28 mouse cellular contexts compared by ENCODE assay signal in the genomic region with DNA sequence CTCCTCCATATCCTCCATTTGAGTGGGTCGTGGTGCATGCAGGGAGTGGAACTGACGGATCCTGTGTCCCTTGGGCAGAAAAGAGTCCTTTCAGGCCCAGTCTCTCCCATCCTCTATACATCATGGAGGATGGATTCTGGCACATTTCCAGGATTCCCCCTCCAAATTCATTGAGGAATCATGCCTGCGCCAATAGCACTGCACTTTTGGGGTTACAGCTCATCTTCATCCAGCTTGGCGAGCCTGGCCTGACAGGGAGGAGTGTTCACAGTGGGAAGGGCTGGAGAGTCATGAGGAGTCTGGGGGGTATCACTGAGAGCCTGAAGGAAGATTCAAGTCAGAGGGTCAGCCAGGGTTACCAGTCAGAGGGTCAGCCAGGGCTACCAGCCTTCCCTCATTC. TPM values are rescaled to one million over a fixed set of nuclear protein-coding genes. Genes with fewer than 3 reads are reported as not detected.
DNase-seq lines count a peak whose midpoint lies in the region; ATAC-seq and TF ChIP-seq lines count a peak whose summit lies in the region.
"Had no signal": no experiment of that assay in that cellular context is flagged by ENCODE, and none has a peak within 500 bp of the region (broad histone marks: within the 10 kb centered on the region; RNA-seq: fewer than 3 reads in every experiment).

No protein-coding gene starts in this region.

- H3K36me3 ChIP-seq in heart, adult 2 months (ENCODE audit: control insufficient read depth, insufficient read depth, low read length): no peaks in the 10 kb centered on the region
- H3K36me3 ChIP-seq in heart, embryonic 10.5 days: peaks cover 25% of the 10 kb centered on the region
- H3K36me3 ChIP-seq in heart, embryonic 15.5 days: peaks cover 3% of the 10 kb centered on the region
- H3K36me3 ChIP-seq in liver, adult 2 months (ENCODE audit: control insufficient read depth, insufficient read depth, low read length): no peaks in the 10 kb centered on the region
- H3K36me3 ChIP-seq: intestine, embryonic 15.5 days had no signal

- no peaks in the 10 kb centered on the region for H3K9me3 ChIP-seq in heart, embryonic 10.5 days
- no peaks in the 10 kb centered on the region for H3K9me3 ChIP-seq in heart, embryonic 15.5 days (replicated peaks)
- H3K9me3 ChIP-seq: embryonic facial prominence, embryonic 13.5 days; intestine, embryonic 15.5 days; limb, embryonic 10.5 days; limb, embryonic 15.5 days; midbrain, embryonic 13.5 days; neural tube, embryonic 13.5 days had no signal

- H3K27ac ChIP-seq in heart, adult 2 months: peak overlapping the region; percentile 91
- H3K27ac ChIP-seq in heart, embryonic 10.5 days: no peak overlapping the region
- H3K27ac ChIP-seq in heart, embryonic 15.5 days: no peak overlapping the region
- no peak overlapping the region for H3K27ac ChIP-seq in liver, adult 2 months (replicated peaks; ENCODE audit: insufficient read depth, low read depth, low read length)
- H3K27ac ChIP-seq: embryonic facial prominence, embryonic 13.5 days; forebrain, embryonic 10.5 days; hindbrain, embryonic 10.5 days; hindbrain, postnatal 0 days; intestine, embryonic 15.5 days; limb, embryonic 10.5 days; limb, embryonic 15.5 days; macrophage; midbrain, embryonic 13.5 days; neural tube, embryonic 13.5 days had no signal

- H3K9ac ChIP-seq in heart, adult 2 months (ENCODE audit: low read depth, low read length): peak overlapping the region; percentile 60
- H3K9ac ChIP-seq in heart, embryonic 15.5 days: no peak overlapping the region
- no peak overlapping the region for H3K9ac ChIP-seq in liver, adult 2 months (ENCODE audit: low read depth, low read length)
- H3K9ac ChIP-seq: embryonic facial prominence, embryonic 13.5 days; forebrain, postnatal 0 days; intestine, embryonic 15.5 days; limb, embryonic 15.5 days; midbrain, embryonic 13.5 days; neural tube, embryonic 13.5 days had no signal

- H3K4me2 ChIP-seq in heart, embryonic 15.5 days: peak overlapping the region; percentile 41
- H3K4me2 ChIP-seq: limb, embryonic 15.5 days; midbrain, embryonic 13.5 days; neural tube, embryonic 13.5 days had no signal

- intact Hi-C loops in heart, adult 2 months (cut with DNase I): no loop called here

- WGBS in heart, adult 2 months: 54% methylated on average over 4 of the region's 4 CpGs
- 83% methylated on average over 4 of the region's 4 CpGs for WGBS in heart, embryonic 10.5 days
- WGBS in heart, embryonic 15.5 days: 80% methylated on average over 4 of the region's 4 CpGs
- 81% methylated on average over 4 of the region's 4 CpGs for WGBS in liver, adult 2 months

- peak overlapping the region; percentile 55 for H3K4me3 ChIP-seq in heart, adult 2 months
- H3K4me3 ChIP-seq in heart, embryonic 10.5 days: no peak overlapping the region; the same call in 1 of the 2 replicates
- H3K4me3 ChIP-seq in heart, embryonic 15.5 days: 0 out of 2 replicates have a peak overlapping the region, but pooled peaks have one; percentile 13
- H3K4me3 ChIP-seq in liver, adult 2 months (ENCODE audit: insufficient read depth, low read depth, low read length): peak overlapping the region; percentile 24; the same call in 1 of the 2 replicates
- H3K4me3 ChIP-seq: embryonic facial prominence, embryonic 13.5 days; forebrain, embryonic 10.5 days; hindbrain, embryonic 10.5 days; limb, embryonic 15.5 days; midbrain, embryonic 13.5 days; neural tube, embryonic 13.5 days had no signal

- DNase-seq in heart, adult 2 months: peak in 1 of 2 experiments; percentile 20
- DNase-seq in heart, embryonic 10.5 days (ENCODE audit: low spot score): no peak
- no peak for DNase-seq in heart, adult 8-10 months (ENCODE audit: low spot score)
- no peak for DNase-seq in liver, adult 2 months (ENCODE audit: extremely low read depth, low read depth, low spot score)
- DNase-seq in liver: no peak
- no peak for DNase-seq in spleen, postnatal 10 days (ENCODE audit: low spot score in 2 of 2)
- DNase-seq: adrenal gland, postnatal 25 days; B cell, adult 2 months; cerebellum, adult 18-20 months; forebrain, postnatal 0 days; gastrocnemius, postnatal 10 days; kidney, adult 2 months; kidney, postnatal 4 days; lung, adult 2 months; lung, postnatal 10 days; right cerebral cortex, postnatal 4 days; thymus, postnatal 4 days had no signal

- no peak for TF ChIP-seq POLR2A in heart, adult 2 months (IDR thresholded peaks at IDR 0.05; ENCODE audit: insufficient read depth, low read depth, low read length)
- no peak for TF ChIP-seq POLR2A in liver, adult 2 months (IDR thresholded peaks at IDR 0.05; ENCODE audit: extremely low read depth, insufficient read depth, low read length)

- no peak for ATAC-seq in heart, embryonic 15.5 days (replicated peaks; ENCODE audit: insufficient number of reproducible peaks, insufficient read depth, low FRiP score, low read depth)
- ATAC-seq: forebrain, postnatal 0 days; hindbrain, postnatal 0 days; intestine, embryonic 15.5 days; midbrain, embryonic 13.5 days had no signal

- H3K4me1 ChIP-seq in heart, adult 2 months (ENCODE audit: control insufficient read depth, insufficient read depth, low read length): peaks cover 3% of the 10 kb centered on the region; the same call in 1 of the 2 replicates
- peaks cover 55% of the 10 kb centered on the region for H3K4me1 ChIP-seq in heart, embryonic 10.5 days
- H3K4me1 ChIP-seq in heart, embryonic 15.5 days (replicated peaks): peaks cover 31% of the 10 kb centered on the region
- H3K4me1 ChIP-seq in liver, adult 2 months (ENCODE audit: control insufficient read depth, insufficient read depth, low read length): peaks cover 2% of the 10 kb centered on the region

- no peak for TF ChIP-seq CTCF in heart, adult 2 months (IDR thresholded peaks at IDR 0.05)
- TF ChIP-seq CTCF in liver, adult 2 months (IDR thresholded peaks at IDR 0.05; ENCODE audit: low read depth, low read length): no peak

- no peaks in the 10 kb centered on the region for H3K79me2 ChIP-seq in heart, adult 2 months (replicated peaks; ENCODE audit: control insufficient read depth, insufficient read depth, low read length)
- H3K79me2 ChIP-seq in liver, adult 2 months (ENCODE audit: control insufficient read depth, insufficient read depth, low read length): no peaks in the 10 kb centered on the region

- no peaks in the 10 kb centered on the region for H3K27me3 ChIP-seq in heart, adult 2 months (ENCODE audit: control insufficient read depth, insufficient read depth, low read length)
- peaks cover 82% of the 10 kb centered on the region for H3K27me3 ChIP-seq in heart, embryonic 10.5 days (ENCODE audit: insufficient read depth, poor library complexity, severe bottlenecking)
- H3K27me3 ChIP-seq in heart, embryonic 15.5 days: peaks cover 84% of the 10 kb centered on the region
- H3K27me3 ChIP-seq in liver, adult 2 months (ENCODE audit: control insufficient read depth, insufficient read depth, low read length): peaks cover 12% of the 10 kb centered on the region; the same call in 1 of the 2 replicates

- no peak for TF ChIP-seq EP300 in heart, adult 2 months (IDR thresholded peaks at IDR 0.05; ENCODE audit: insufficient read depth, low read depth, low read length)

RNA-seq across cellular contexts. Expression of a gene that starts 2.2 kb away (rescaled TPM):
- total RNA-seq in heart, adult 2 months (2021): 10 to 100 TPM; 13.2 to 14.7 TPM
- 40.5 and 68.0 TPM in 2 replicates for polyA plus RNA-seq in heart, adult 2 months (2012; rRNA removed)
- 9.2 and 12.9 TPM in 2 replicates for polyA plus RNA-seq in heart, embryonic 10.5 days (2016; fragmentation: Nextera tagmentation; extraction: Ambion mirVana)
- polyA plus RNA-seq in heart, embryonic 15.5 days (2015; fragmentation: Nextera tagmentation; extraction: Ambion mirVana): 15.6 and 16.7 TPM in 2 replicates
- 10 to 100 TPM; 13.0 to 24.6 (median 15.5) TPM for total RNA-seq in heart, adult 8-10 months (2022)
- 1.3 and 3.1 TPM in 2 replicates for total RNA-seq in liver, adult 2 months (2014; rRNA removed)
- polyA plus RNA-seq in liver, adult 2 months (2012; rRNA removed): 4.1 and 5.8 TPM in 2 replicates

RNA-seq across cellular contexts. Expression of a gene that starts 7.3 kb away (rescaled TPM):
- total RNA-seq in heart, adult 2 months (2021): 10 to 100 TPM in 1 of 2 experiments, 1 to 10 TPM in 1; 9.8 to 10.1 TPM
- 17.4 and 18.2 TPM in 2 replicates for polyA plus RNA-seq in heart, adult 2 months (2012; rRNA removed)
- polyA plus RNA-seq in heart, embryonic 10.5 days (2016; fragmentation: Nextera tagmentation; extraction: Ambion mirVana): 21.4 and 28.8 TPM in 2 replicates
- polyA plus RNA-seq in heart, embryonic 15.5 days (2015; fragmentation: Nextera tagmentation; extraction: Ambion mirVana): 24.7 and 32.5 TPM in 2 replicates
- 10 to 100 TPM in 3 of 4 experiments, 1 to 10 TPM in 1; 8.1 to 13.4 (median 10.8) TPM for total RNA-seq in heart, adult 8-10 months (2022)
- total RNA-seq in liver, adult 2 months (2014; rRNA removed): 0.83 and 0.87 TPM in 2 replicates
- 0.91 and 1.4 TPM in 2 replicates for polyA plus RNA-seq in liver, adult 2 months (2012; rRNA removed)
- polyA plus RNA-seq: macrophage had no signal

RNA-seq across cellular contexts. Expression of a gene that starts 12.9 kb away (rescaled TPM):
- 10 to 100 TPM; 23.7 to 24.2 TPM for total RNA-seq in heart, adult 2 months (2021)
- polyA plus RNA-seq in heart, adult 2 months (2012; rRNA removed): 92.6 and 102 TPM in 2 replicates
- polyA plus RNA-seq in heart, embryonic 10.5 days (2016; fragmentation: Nextera tagmentation; extraction: Ambion mirVana): 78.4 and 91.4 TPM in 2 replicates
- polyA plus RNA-seq in heart, embryonic 15.5 days (2015; fragmentation: Nextera tagmentation; extraction: Ambion mirVana): 63.5 and 86.0 TPM in 2 replicates
- 10 to 100 TPM; 18.1 to 29.6 (median 24.2) TPM for total RNA-seq in heart, adult 8-10 months (2022)
- 1.5 and 1.8 TPM in 2 replicates for total RNA-seq in liver, adult 2 months (2014; rRNA removed)
- 5.2 and 10.0 TPM in 2 replicates for polyA plus RNA-seq in liver, adult 2 months (2012; rRNA removed)

RNA-seq across cellular contexts. Expression of a gene that starts 17.6 kb away (rescaled TPM):
- total RNA-seq in heart, adult 2 months (2021): 1 to 10 TPM; 1.8 to 2.0 TPM
- polyA plus RNA-seq in heart, adult 2 months (2012; rRNA removed): 4.0 and 9.5 TPM in 2 replicates
- polyA plus RNA-seq in heart, embryonic 10.5 days (2016; fragmentation: Nextera tagmentation; extraction: Ambion mirVana): 1.5 and 3.6 TPM in 2 replicates
- polyA plus RNA-seq in heart, embryonic 15.5 days (2015; fragmentation: Nextera tagmentation; extraction: Ambion mirVana): 1.5 and 5.7 TPM in 2 replicates
- total RNA-seq in heart, adult 8-10 months (2022): 1 to 10 TPM; 1.2 to 3.2 (median 1.5) TPM
- 21.9 and 36.3 TPM in 2 replicates for total RNA-seq in liver, adult 2 months (2014; rRNA removed)
- polyA plus RNA-seq in liver, adult 2 months (2012; rRNA removed): 85.0 and 89.8 TPM in 2 replicates

RNA-seq across cellular contexts. Expression of a gene that starts 28.8 kb away (rescaled TPM):
- 10 to 100 TPM; 25.7 to 28.8 TPM for total RNA-seq in heart, adult 2 months (2021)
- polyA plus RNA-seq in heart, adult 2 months (2012; rRNA removed): 29.0 and 42.3 TPM in 2 replicates
- 27.9 and 29.3 TPM in 2 replicates for polyA plus RNA-seq in heart, embryonic 10.5 days (2016; fragmentation: Nextera tagmentation; extraction: Ambion mirVana)
- 23.2 and 27.0 TPM in 2 replicates for polyA plus RNA-seq in heart, embryonic 15.5 days (2015; fragmentation: Nextera tagmentation; extraction: Ambion mirVana)
- total RNA-seq in heart, adult 8-10 months (2022): 10 to 100 TPM; 32.4 to 38.3 (median 35.3) TPM
- 8.9 and 10.7 TPM in 2 replicates for total RNA-seq in liver, adult 2 months (2014; rRNA removed)
- polyA plus RNA-seq in liver, adult 2 months (2012; rRNA removed): 13.0 and 13.9 TPM in 2 replicates
